Mouse (Mus musculus): ENCODE measurements around the gene Wdr93. TPM values are rescaled to one million over a fixed set of nuclear protein-coding genes. Genes with fewer than 3 reads are reported as not detected.
A peak's percentile ranks its signal among the peaks of the same experiment; 100 is the strongest.

Wdr93 gene
- polyA plus RNA-seq, 1 experiment from 2014 or later: 0.32 TPM

DNA sequence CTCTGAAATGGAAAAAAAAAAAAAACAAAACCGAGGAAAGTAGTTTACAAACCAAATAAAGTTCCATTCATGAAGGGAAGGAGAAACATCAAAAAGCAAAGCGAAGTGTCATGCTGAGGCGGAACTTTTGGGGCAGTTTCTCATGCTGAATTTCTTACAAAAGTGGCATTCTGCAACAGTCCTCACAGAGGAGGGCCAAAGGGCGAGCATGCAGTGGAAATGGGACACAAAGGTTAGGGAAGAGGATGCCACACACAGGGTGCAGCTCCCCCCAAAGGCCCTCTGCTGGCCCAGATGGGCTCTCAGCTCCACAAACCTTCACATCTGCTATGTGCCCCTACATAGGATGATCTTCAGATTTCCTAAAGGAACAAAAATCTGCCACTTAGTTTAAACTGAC lies 2.7 kb upstream of the Wdr93 start:
- no peaks in the 10 kb centered on the region for H3K9me3 ChIP-seq (ENCODE audit: control insufficient read depth, low read length)
- no peak overlapping the region for H3K27ac ChIP-seq (ENCODE audit: low read depth, low read length)
- no peak overlapping the region for H3K4me2 ChIP-seq (replicated peaks; ENCODE audit: low read depth, low read length)
- no peaks in the 10 kb centered on the region for H3K4me1 ChIP-seq (ENCODE audit: control insufficient read depth, insufficient read depth, low read length)
- WGBS: 77% methylated on average over 4 of the region's 4 CpGs
- H3K36me3 ChIP-seq (ENCODE audit: control insufficient read depth, insufficient read depth, low read length): peaks cover 4% of the 10 kb centered on the region; the same call in 1 of the 2 replicates
- H3K9ac ChIP-seq (ENCODE audit: low read depth, low read length): no peak overlapping the region
- H3K4me3 ChIP-seq (ENCODE audit: low read length): no peak overlapping the region
- no peak for ATAC-seq (ENCODE audit: low FRiP score, low TSS enrichment)
- no peaks in the 10 kb centered on the region for H3K27me3 ChIP-seq (ENCODE audit: control insufficient read depth, insufficient read depth, low read length)

DNA sequence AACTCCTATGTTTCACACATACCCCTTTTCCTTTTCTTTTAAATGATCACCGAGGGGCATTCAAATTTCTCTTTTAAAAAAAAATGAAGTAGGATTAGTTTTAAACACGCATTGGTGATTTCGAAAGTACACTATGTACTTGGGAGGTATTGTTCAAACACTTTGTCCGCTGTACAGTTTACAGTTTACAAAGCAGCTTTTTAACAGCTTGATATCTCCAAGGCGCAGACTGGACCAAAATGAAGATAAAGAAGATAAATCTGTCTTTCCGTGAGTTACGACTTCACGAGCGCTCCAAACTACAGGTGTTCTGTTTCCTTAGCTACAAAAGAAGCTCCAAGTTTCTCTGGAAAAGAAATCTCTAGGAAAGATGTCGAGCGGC lies 695 bp upstream of the Wdr93 start:
- Histone ChIP-seq H3K4me2 (replicated peaks; ENCODE audit: low read depth, low read length) (peak overlapping the region; percentile 97), H3K4me3 (ENCODE audit: low read length) (peak overlapping the region; percentile 78), H3K4me1 (ENCODE audit: control insufficient read depth, insufficient read depth, low read length) (no peaks in the 10 kb centered on the region), H3K27ac (ENCODE audit: low read depth, low read length) (no peak overlapping the region), H3K9me3 (ENCODE audit: control insufficient read depth, low read length) (no peaks in the 10 kb centered on the region), H3K9ac (ENCODE audit: low read depth, low read length) (peak overlapping the region; percentile 68), H3K27me3 (ENCODE audit: control insufficient read depth, insufficient read depth, low read length) (no peaks in the 10 kb centered on the region), H3K36me3 (ENCODE audit: control insufficient read depth, insufficient read depth, low read length) (peaks cover 3% of the 10 kb centered on the region; the same call in 1 of the 2 replicates)
- ATAC-seq (ENCODE audit: low FRiP score, low TSS enrichment): no peak
- 21% methylated on average over 11 of the region's 11 CpGs for WGBS

DNA sequence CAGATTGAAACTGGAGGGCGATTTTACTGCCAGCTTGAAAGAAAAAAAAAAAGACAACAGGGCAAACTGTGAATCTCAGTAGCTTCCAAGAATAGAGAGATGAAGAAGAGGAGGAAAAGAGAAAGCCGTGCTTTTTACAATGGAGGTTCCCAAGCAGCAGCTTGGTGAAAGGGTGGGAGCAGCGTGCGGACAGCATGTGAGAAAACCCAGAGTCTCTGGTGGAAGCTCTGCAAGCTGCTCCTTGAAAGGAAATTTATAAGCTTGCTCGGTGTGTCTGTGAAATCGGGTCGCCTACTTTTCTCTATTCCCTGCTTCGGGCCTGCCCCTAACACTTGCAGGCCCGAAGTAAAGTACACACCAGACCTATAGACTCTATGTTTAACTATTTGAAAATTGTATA lies 1.1 kb downstream of the Wdr93 start:
- Histone ChIP-seq H3K9me3 (ENCODE audit: control insufficient read depth, low read length) (no peaks in the 10 kb centered on the region), H3K9ac (ENCODE audit: low read depth, low read length) (no peak overlapping the region), H3K4me2 (replicated peaks; ENCODE audit: low read depth, low read length) (no peak overlapping the region), H3K4me3 (ENCODE audit: low read length) (no peak overlapping the region), H3K27me3 (ENCODE audit: control insufficient read depth, insufficient read depth, low read length) (no peaks in the 10 kb centered on the region; the same call in 1 of the 2 replicates), H3K27ac (ENCODE audit: low read depth, low read length) (no peak overlapping the region), H3K4me1 (ENCODE audit: control insufficient read depth, insufficient read depth, low read length) (no peaks in the 10 kb centered on the region), H3K36me3 (ENCODE audit: control insufficient read depth, insufficient read depth, low read length) (no peaks in the 10 kb centered on the region)
- WGBS: 93% methylated on average over 9 of the region's 9 CpGs
- ATAC-seq (ENCODE audit: low FRiP score, low TSS enrichment): no peak

DNA sequence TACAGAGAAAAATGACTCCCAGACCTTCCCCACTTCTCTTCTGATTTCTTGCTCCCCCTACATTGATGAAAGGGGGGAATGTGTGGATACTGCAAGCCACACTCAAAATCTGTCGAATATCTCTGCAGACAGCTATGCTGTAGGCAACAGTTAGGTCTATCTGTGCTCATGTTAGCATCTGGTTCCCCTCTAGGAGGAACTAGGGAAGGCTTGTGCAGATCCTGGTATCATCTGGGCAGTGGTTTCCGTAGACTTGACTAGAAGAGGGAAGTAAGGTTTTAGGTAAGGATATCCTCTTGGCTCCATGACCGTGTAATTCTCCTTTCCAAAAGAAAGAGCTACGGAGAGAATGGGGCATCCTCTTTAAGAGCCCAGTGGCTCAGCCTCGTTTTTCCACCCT lies 1.6 kb downstream of the Wdr93 start:
- no peaks in the 10 kb centered on the region for H3K4me1 ChIP-seq (ENCODE audit: control insufficient read depth, insufficient read depth, low read length)
- H3K9me3 ChIP-seq (ENCODE audit: control insufficient read depth, low read length): no peaks in the 10 kb centered on the region
- H3K4me2 ChIP-seq (replicated peaks; ENCODE audit: low read depth, low read length): no peak overlapping the region
- no peak for ATAC-seq (ENCODE audit: low FRiP score, low TSS enrichment)
- H3K9ac ChIP-seq (ENCODE audit: low read depth, low read length): no peak overlapping the region
- no peaks in the 10 kb centered on the region; the same call in 1 of the 2 replicates for H3K27me3 ChIP-seq (ENCODE audit: control insufficient read depth, insufficient read depth, low read length)
- WGBS: 80% methylated on average over 5 of the region's 5 CpGs
- no peaks in the 10 kb centered on the region for H3K36me3 ChIP-seq (ENCODE audit: control insufficient read depth, insufficient read depth, low read length)
- no peak overlapping the region for H3K4me3 ChIP-seq (ENCODE audit: low read length)
- H3K27ac ChIP-seq (ENCODE audit: low read depth, low read length): no peak overlapping the region

DNA sequence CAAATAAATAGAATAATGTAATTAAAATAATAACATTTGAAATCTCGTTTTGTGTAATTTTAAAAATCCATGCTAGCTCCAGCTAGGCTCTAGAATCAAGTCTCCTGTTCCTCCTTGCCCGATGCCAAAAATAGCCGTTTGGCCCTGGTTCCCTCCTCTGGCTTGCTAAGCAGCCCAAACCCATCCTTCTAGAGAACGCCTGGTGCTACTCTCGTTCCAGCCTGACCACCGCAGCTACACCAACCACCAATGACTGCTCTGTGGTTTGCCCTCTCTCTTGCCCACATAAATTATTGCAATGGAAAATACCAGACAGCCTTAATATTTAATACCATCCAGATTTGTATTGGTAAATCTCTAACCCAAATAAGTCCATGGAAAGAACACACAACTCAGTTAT lies 4.7 kb downstream of the Wdr93 start:
- Histone ChIP-seq H3K4me1 (ENCODE audit: control insufficient read depth, insufficient read depth, low read length) (no peaks in the 10 kb centered on the region), H3K4me3 (ENCODE audit: low read length) (no peak overlapping the region), H3K4me2 (replicated peaks; ENCODE audit: low read depth, low read length) (no peak overlapping the region), H3K27me3 (ENCODE audit: control insufficient read depth, insufficient read depth, low read length) (no peaks in the 10 kb centered on the region; the same call in 1 of the 2 replicates), H3K9me3 (ENCODE audit: control insufficient read depth, low read length) (no peaks in the 10 kb centered on the region), H3K9ac (ENCODE audit: low read depth, low read length) (no peak overlapping the region), H3K27ac (ENCODE audit: low read depth, low read length) (no peak overlapping the region), H3K36me3 (ENCODE audit: control insufficient read depth, insufficient read depth, low read length) (no peaks in the 10 kb centered on the region)
- WGBS: 78% methylated on average over 6 of the region's 6 CpGs
- no peak for ATAC-seq (ENCODE audit: low FRiP score, low TSS enrichment)

DNA sequence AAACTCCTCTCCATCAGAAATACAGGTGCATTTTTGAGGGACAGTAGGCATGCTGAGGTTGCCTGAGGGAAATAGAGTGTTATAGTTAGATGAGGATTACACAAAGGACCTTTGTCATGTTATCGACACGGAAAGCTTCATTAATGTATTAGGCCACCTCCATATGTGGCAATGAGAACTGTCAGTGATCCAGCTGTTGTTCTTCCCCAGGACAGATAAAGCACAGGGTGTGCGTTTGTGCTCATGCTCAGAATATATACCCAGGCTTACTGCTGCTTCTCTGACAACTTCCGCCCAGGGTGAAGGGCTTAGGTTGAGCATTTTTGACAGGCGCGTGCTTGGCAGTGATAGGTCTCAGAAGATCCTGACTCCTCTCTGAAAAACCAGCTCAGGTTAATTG lies 6.5 kb downstream of the Wdr93 start:
- Histone ChIP-seq H3K4me1 (ENCODE audit: control insufficient read depth, insufficient read depth, low read length) (no peaks in the 10 kb centered on the region), H3K9ac (ENCODE audit: low read depth, low read length) (no peak overlapping the region), H3K27me3 (ENCODE audit: control insufficient read depth, insufficient read depth, low read length) (no peaks in the 10 kb centered on the region; the same call in 1 of the 2 replicates), H3K9me3 (ENCODE audit: control insufficient read depth, low read length) (no peaks in the 10 kb centered on the region), H3K36me3 (ENCODE audit: control insufficient read depth, insufficient read depth, low read length) (no peaks in the 10 kb centered on the region), H3K4me2 (replicated peaks; ENCODE audit: low read depth, low read length) (no peak overlapping the region), H3K27ac (ENCODE audit: low read depth, low read length) (no peak overlapping the region), H3K4me3 (ENCODE audit: low read length) (no peak overlapping the region)
- WGBS: 90% methylated on average over 6 of the region's 6 CpGs
- no peak for ATAC-seq (ENCODE audit: low FRiP score, low TSS enrichment)

DNA sequence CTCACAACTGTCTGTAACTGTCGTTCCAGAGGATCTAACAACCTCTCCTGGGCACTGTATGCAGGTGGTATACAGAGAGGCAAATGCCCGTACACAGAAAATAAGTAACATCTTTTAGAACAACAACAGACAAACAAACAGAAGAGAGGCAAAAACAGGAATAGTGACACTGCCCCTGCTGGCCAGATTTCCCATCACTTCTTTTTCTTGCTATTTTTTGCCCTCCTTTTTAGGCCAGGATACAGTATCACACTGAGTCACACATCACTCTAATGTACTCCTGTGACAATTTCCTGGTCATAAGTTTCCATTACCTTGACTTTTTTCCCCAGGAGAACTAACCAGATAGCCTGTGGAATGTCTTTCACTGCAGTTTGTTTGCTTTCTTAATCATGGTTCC lies 13.4 kb downstream of the Wdr93 start:
- no peak overlapping the region for H3K4me3 ChIP-seq (ENCODE audit: low read length)
- no peaks in the 10 kb centered on the region for H3K27me3 ChIP-seq (ENCODE audit: control insufficient read depth, insufficient read depth, low read length)
- no peaks in the 10 kb centered on the region for H3K36me3 ChIP-seq (ENCODE audit: control insufficient read depth, insufficient read depth, low read length)
- WGBS: 53% methylated on average over 2 of the region's 2 CpGs
- H3K9ac ChIP-seq (ENCODE audit: low read depth, low read length): no peak overlapping the region
- no peak for ATAC-seq (ENCODE audit: low FRiP score, low TSS enrichment)
- no peak overlapping the region for H3K27ac ChIP-seq (ENCODE audit: low read depth, low read length)
- no peaks in the 10 kb centered on the region for H3K4me1 ChIP-seq (ENCODE audit: control insufficient read depth, insufficient read depth, low read length)
- H3K4me2 ChIP-seq (replicated peaks; ENCODE audit: low read depth, low read length): no peak overlapping the region
- H3K9me3 ChIP-seq (ENCODE audit: control insufficient read depth, low read length): no peaks in the 10 kb centered on the region

DNA sequence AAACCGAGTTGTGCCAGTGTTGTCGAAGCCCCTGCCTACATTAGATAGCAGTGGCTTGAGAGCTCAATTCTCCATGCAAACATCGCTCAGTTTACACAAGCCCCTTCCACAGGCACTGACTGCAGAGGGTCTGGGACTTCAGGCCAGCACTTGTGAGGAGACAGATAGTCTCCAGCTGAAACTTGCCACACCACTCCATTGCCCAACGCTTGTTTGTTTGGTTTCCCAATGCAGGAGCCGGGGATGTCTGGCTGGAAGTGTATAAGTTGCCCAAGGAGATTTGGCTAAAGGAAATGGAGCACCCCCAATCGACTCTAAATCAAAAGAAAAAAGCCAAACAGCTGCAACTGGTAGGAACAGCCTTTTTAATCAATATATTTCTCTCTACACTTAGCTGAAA lies 15.2 kb downstream of the Wdr93 start:
- H3K27ac ChIP-seq (ENCODE audit: low read depth, low read length): no peak overlapping the region
- no peaks in the 10 kb centered on the region for H3K4me1 ChIP-seq (ENCODE audit: control insufficient read depth, insufficient read depth, low read length)
- no peak overlapping the region for H3K4me2 ChIP-seq (replicated peaks; ENCODE audit: low read depth, low read length)
- H3K4me3 ChIP-seq (ENCODE audit: low read length): no peak overlapping the region
- H3K27me3 ChIP-seq (ENCODE audit: control insufficient read depth, insufficient read depth, low read length): no peaks in the 10 kb centered on the region
- H3K36me3 ChIP-seq (ENCODE audit: control insufficient read depth, insufficient read depth, low read length): no peaks in the 10 kb centered on the region
- ATAC-seq (ENCODE audit: low FRiP score, low TSS enrichment): no peak
- no peaks in the 10 kb centered on the region for H3K9me3 ChIP-seq (ENCODE audit: control insufficient read depth, low read length)
- 69% methylated on average over 6 of the region's 6 CpGs for WGBS
- no peak overlapping the region for H3K9ac ChIP-seq (ENCODE audit: low read depth, low read length)

DNA sequence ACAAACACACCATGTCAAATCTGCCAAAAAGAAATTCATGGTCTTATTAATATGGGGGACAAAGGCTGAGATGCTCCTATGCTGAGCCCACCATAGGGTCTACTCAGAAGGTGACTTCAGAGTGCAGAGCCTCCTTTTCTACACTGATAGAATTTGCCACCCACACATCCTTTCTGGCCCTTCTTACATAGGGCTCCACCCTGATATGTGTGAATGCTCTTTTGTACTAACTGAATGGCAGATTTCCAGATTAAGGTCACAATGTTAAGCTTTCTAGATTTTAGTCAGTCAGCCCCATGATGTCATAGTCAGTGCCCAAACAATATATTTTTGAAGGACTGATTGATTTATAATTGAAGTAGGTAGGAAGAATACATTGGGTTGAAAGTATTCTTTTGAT lies 16.8 kb downstream of the Wdr93 start:
- ATAC-seq (ENCODE audit: low FRiP score, low TSS enrichment): no peak
- H3K36me3 ChIP-seq (ENCODE audit: control insufficient read depth, insufficient read depth, low read length): no peaks in the 10 kb centered on the region
- no peaks in the 10 kb centered on the region for H3K27me3 ChIP-seq (ENCODE audit: control insufficient read depth, insufficient read depth, low read length)
- H3K9me3 ChIP-seq (ENCODE audit: control insufficient read depth, low read length): no peaks in the 10 kb centered on the region
- H3K4me2 ChIP-seq (replicated peaks; ENCODE audit: low read depth, low read length): no peak overlapping the region
- no peak overlapping the region for H3K9ac ChIP-seq (ENCODE audit: low read depth, low read length)
- H3K27ac ChIP-seq (ENCODE audit: low read depth, low read length): no peak overlapping the region
- no peak overlapping the region for H3K4me3 ChIP-seq (ENCODE audit: low read length)
- H3K4me1 ChIP-seq (ENCODE audit: control insufficient read depth, insufficient read depth, low read length): no peaks in the 10 kb centered on the region

Measured in kidney, embryonic 14.5 days (tissue).